Mouse (Mus musculus): ENCODE results near the gene Rsrp1.

Gene Rsrp1

DNA sequence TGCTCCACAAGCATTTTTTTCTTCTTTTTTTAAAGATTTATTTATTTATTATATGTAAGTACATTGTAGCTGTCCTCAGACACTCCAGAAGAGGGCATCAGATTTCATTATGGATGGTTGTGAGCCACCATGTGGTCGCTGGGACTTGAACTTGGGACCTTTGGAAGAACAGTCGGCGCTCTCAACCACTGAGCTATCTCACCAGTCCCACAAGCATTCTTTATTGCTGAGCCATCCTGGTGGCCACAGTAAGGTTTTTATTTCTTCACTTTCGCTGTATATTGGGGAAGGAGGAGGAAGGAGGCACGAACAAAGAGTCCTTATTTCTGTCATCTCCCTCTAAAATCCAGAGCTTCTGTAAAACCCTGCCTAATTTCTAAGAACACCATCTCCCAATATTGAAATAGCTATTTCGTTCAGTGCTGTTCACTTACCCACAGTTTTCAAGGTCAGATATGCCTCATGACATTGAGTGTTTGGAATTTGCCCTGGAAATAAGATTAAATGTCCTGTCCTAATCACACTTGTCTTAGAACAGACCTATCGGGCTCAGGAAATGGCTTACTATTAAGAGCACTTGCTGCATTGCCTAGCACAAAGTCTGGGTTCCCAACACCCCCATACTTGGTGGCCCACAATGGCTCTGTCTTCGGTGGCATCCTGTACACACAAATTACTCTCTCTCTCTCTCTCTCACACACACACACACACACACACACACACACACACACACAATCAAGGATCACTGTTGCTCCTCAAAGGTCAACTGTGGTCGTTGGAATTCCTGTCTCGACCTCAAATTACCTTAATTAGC lies 1.1 kb upstream of the Rsrp1 start:
- DNase-seq (ENCODE audit: low read depth) = no peak

DNA sequence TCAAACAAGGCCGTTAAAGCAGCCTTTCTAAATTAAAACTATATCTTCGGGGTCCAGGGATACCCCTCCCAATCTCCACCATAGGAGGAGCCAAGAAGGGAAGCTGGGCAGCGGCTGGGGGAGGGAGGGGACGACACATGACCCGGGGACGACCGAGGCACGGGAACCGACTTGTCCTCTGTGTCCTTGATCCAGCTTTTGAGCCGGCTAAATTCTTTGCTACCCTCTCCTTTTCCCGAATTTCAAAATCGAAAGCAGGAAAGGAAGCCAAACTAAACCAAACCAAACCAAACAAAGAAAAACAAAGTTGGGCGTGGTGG lies 507 bp upstream of the Rsrp1 start:
- peak; percentile 90 for DNase-seq (ENCODE audit: low read depth)

DNA sequence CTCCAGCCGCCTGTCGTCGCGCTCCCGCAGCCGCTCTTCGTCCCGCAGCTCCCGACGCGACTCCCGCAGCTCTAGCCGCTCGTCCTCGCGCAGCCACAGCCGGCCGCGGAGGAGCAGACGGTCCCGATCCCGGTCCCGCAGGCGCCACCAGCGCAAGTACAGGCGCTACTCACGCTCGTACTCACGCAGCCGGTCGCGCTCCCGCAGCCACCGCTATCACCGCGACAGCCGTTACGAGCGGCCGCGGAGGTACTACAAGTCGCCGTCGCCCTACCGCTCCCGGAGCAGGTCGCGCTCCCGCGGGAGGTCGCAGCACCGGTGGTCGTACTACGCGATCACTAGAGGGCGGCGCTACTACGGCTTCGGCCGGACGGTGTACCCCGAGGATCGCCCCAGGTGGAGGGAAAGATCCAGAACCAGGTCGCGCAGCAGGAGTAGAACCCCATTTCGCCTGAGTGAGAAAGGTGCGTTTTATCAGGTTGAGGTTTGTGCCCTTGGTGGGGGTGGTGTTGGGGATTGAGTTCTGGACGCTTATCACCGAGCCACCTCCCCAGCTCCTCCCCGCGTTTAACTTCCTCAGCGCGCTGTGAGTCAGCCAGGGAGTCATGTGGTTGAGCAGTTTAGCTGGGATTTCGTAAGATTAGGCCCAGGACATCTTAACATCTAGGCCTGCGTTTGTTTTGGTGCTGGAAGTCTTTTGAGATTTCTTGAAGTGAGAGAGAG lies 788 bp downstream of the Rsrp1 start:
- DNase-seq (ENCODE audit: low read depth) = peak; percentile 95

DNA sequence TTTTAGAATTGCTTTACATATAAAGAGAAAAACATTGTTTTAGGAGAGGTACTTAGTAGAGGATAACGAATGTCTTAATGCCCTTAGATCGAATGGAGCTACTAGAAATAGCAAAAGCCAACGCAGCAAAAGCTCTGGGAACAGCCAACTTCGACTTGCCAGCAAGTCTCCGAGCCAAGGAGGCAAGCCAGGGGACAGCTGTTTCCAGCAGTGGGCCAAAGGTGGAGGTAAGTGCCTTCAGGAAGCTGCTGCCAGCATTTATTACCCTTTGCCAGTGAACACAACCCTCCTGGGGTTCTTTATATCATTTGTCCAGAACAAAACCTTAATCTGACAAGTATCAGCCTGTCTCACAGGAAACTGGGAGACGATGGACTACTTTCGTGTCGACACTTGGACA lies 1.8 kb downstream of the Rsrp1 start:
- no peak for DNase-seq (ENCODE audit: low read depth)

DNA sequence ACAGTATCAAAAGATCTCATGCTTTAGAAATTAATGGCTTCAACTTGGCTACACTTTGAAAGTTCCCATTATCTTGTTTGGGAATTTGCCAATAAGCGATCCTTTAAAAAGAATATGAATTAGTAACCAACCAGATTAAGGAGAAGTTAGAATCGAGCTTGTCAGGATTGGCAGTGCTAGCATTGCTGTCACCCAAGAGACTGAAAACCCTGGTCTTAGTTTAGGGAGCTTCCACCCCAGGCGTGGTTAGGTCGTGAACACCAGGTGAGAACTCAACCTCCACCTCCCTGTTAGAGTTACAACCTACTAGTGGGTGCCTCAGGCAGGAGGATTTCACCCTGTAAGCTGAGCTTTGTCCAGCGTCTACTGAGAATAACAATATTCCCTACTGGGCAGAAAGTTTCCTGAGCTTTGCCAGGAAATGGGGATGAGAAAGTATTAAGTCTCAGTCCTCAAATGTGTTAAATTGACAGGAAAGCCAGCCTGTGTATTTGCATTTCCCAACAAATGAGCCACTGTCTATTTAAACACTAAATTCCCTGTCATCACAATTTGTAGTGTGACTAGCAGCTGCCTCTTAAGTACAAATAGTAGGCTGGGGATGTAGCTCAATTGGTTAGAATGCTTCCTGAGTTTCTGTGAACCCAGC lies 4.5 kb downstream of the Rsrp1 start:
- peak; percentile 49 for DNase-seq (ENCODE audit: low read depth)

DNA sequence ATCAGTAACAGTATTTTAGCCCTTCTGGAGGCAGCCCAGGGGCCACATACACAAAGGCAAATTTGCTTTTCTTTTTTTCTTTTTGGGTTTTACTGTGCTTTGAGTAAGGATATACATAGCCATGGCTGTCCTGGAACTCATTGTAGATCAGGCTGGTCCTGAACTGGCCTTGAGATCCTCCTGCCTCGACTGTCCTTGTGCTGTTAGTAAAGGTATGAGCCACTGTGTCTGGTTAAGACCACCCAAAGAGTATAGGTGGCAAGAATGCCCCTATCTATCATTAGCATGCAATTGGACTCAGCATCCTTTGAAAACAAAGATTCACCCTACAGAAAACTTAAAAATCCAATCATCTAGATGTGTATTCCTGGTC lies 5.1 kb downstream of the Rsrp1 start:
- no peak for DNase-seq (ENCODE audit: low read depth)

DNA sequence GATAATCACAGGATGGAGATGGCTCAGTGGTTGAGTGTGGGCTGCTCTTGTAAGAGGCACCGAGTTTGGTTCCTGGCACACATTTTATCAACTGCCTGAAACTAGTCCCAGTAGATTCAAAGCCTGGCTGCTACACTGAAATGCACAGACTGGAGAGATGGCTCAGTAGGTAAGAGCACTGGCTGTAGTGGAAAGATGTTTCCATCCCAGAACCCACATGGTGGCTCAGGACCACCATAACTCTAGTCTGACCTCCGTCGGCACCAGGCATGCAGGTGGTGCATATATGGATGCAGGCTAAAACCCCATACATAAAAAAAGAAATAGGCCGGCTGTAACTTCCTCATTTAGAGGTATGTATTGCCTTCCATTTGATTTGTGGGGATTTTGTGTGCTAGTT lies 6.1 kb downstream of the Rsrp1 start:
- DNase-seq (ENCODE audit: low read depth) = peak; percentile 57

DNA sequence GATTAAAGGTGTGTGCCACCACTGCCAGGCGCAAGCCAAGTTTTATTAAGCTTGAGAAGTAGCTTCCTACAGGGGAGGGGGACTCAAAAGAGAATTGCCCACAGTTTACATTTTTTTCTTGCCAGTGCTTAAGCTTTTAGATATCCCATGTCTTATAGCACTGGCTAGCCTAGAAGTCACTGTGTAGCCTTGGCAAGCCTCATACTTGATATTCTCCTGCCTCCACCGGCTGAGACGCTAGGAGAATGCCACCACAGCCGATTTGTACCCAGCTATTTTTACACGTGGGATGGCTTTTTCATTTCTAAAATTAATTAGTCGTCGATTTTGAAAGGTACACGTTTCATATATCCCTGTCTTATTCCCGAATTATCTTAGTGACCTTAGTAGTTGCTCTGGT lies 6.8 kb downstream of the Rsrp1 start:
- no peak for DNase-seq (ENCODE audit: low read depth)

DNA sequence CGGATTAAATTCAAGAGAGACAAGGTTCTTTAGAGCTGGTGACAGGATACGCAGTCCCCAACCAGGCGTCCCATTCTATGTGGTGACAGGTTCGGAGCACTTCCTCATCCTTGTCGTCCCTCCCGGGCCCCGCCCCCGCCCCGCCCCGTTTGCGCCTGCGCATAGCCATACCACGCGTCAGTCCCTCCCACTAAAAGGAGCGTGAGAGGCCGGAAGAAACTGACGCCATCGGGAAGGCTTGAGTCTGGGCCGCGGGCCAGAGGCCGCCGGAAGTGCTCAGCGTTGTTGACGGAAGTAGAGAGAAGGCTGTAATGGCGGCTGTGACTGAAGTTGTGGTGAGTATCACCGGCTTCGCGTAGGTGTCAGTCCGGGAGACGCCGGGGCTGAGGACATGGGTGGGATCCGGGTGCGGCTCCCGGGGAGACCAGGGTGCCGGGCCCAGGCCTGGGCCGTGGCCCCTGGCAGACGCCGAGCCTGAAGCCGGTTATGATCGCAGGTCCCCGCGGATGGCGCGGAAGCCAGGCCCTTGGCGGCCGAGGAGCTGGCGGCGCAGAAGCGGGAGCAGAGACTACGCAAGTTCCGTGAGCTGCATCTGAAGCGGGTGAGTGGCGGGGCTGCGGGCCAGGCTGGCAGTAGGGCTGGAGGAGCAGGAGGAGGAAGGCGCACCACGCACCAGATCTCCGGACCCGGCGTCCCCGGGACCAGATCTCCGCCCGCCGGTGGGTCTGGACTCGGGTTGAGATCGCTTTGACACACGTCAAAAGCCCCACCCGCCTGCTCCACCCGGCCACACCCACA lies 7.5 kb downstream of the Rsrp1 start, which contains the start of gene Syf2:
Gene Syf2 (plus strand): TSS at position 215 of the 798 bp plus-strand sequence.
- DNase-seq (ENCODE audit: low read depth) = peak; percentile 99

DNA sequence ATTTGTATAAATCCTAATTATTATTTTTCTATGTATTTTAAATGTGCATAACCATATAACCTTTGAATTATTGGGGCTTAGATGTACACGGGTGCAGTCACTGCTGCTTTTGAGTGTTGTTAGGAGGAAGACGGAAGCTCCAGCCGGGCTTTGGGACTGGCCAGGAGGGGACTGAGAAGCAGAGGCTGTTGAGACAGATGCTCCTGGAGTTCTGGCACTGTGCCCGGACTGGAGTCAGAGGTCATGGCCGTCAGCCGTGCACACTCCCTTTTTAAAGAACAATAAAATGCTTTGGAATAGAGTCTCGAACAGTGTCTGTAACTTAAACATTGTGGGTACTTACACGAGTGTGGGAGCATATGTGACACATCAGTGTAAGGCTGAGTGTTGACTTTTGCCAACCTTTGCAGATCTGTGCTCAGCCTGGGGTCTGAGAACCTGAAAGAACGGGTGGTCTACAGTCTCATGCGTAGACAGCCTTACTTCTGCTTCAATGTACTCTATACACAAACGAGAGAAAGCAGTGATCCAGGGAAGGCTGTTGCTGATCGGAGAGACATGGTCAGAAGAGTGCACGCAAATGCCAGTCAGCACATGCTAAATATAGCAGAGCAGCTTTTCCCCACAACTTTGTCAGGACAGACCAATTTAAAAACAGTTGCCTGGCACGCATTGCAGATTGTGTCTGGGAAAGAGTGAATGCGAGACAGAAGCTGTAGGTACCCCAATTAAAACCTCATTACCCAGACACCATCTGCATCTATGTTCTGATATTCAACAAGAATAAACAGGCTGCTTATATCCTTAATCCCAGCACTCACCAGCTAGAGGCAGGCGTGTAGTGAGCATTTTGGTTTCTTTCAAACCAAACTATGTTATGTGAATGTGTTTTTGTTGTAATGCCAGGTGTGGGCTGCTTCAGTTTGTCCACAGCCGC lies 14.1 kb downstream of the Rsrp1 start:
- no peak for DNase-seq (ENCODE audit: low read depth)

DNA sequence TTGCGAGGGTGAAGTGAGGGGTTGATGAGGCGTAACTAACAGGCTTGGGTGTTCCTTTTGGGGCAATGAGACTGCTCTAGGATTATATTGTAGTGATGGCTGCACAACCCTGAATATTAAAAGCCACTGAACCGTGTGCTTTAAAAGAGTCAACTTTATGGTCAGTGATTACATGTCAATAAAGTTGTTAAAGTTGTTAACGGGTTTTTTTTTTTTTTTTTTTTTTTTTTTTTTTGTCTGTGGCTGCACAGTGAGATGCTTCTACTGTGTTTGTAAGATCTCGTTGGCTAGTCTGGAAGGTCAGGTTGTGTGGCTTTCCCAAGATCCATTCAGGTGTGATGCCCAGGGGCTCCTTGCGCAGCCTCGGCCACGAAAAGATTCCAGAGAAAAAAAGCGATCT lies 16.5 kb downstream of the Rsrp1 start:
- DNase-seq (ENCODE audit: low read depth) = no peak

DNA sequence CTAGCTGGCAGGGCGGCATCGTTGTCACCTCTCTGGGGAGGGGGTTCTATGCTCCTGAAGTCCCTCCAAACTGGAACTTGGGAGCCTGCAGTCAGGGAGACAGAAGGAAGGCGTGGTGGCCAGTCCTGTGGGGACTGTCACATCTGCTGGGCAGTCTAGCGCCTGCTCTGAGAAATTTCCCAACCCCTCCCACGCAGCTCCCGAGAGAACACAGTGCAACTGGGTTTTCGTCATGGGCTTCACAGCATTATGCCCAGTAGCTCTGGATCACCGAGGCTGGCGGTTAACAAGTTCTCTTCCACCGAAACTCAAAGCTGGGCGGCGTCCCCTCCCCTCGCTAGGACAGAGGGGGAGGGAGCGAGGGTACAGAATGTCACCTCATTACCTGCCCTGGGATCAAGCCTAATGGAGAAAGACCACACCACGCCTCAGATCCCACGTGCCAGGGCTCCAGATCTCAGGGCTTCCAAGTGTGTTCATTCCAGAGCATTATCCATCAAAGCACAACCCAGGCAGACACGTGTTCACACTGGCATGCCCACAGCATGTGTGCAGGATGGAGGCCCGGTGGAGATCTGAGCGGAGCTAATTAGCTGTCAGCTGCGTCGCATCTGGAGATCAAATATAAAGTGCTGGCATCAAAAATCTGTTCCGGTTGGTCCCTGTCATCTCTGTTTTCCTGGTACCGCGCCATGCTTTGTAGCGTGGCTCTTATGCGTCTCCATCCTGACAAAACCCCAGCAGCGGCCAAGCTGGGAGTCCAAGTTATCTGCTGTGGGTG lies 20.6 kb downstream of the Rsrp1 start:
- DNase-seq (ENCODE audit: low read depth) = no peak

DNA sequence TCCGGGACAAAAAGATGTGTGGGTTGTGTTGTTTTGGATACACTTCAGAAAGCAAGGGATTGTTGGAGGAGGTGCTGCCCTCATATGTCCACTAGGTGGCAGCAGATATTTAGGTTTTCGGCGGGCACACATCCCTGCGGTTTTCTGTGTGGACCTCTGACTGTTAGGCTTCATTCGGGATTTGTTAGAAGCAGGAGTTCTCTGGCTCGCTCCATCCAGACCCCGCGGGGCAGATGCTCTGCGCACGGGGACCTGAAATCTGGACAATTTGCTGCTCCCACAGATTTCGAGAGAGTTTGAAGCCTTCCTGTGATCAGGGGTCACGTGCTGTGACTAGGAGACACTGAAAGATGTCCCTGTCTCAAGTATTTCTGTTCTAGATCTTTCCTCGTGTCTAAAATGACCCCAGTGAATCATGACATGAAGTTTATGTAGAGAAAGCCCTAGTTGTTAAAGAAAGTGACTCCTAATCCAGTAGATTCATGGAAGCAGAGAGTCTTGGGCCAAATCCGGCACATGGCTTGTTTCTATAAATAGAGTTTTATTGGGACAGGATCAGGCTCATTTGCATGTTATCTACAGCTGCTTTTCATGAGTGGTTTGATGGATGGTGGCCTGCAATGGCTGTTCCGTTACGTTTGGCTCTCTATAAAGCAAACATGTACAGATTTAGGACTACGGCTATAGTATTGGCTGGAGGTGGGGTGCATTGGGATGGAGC lies 22.8 kb downstream of the Rsrp1 start:
- DNase-seq (ENCODE audit: low read depth) = peak; percentile 84

DNA sequence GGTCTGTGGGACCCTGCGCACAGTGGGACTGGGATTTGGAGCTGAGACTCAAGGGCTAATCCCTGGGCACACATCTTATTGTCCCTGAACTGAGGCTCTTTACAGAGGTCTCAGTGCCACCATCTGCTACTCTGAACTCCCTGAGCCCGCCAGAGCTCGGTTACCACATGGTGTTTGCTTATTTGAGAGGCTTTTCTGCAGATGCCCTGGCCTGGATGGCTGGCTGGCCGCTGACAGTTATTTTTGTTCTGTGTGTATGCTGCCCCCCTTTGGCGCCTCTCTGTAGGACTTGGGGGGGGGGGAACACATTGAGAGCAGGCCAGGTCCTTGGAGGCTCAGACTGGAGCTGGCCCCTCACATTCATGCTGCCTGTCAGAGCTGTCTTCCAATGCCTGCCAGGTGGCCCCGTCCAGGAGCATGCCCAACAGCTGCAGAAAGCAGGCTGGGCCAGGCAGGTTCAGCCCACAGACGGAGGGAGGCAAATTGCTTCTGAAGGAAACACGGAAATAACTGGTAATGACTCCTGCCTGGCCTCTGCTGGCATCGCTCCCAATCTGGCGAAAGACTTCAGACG lies 27.2 kb downstream of the Rsrp1 start:
- DNase-seq (ENCODE audit: low read depth) = peak; percentile 86

DNA sequence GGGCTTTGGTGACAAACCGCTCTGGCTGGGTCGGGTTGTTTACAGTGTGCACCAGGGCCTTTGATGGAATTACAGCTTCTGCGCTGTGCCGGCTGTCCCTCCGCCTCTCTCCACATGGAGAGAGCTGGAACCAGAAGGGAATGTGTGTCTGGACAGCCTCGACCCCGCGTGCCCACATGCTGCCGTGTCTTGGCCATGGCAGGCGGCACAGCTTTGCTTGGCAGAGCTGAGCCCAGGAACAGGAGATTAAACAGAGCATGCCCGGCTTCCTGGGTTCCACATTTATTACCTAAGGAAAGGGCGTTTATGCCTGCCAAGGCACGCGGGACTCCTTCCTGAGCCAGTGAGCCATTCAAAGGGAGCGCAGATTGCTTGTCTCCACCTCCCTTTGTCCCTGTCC lies 31.1 kb downstream of the Rsrp1 start:
- DNase-seq (ENCODE audit: low read depth) = no peak

DNA sequence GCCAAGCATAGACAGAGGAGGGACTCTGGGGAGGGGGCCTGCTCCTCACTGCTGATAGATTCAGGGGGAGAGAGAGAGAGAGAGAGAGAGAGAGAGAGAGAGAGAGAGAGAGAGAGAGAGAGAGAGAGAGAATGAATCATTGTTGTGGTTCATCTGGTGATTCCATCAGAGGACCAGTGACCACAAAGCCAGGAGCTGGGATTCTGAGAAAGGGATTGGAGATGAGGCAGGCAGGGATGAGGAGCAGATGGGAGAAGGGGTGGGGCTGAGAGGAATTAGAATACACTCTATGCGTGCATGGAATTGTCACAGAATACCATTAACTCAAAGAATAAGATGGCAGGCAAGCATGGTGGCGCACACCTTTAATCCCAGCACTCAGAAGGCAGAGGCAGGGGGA lies 31.8 kb downstream of the Rsrp1 start:
- no peak for DNase-seq (ENCODE audit: low read depth)

DNA sequence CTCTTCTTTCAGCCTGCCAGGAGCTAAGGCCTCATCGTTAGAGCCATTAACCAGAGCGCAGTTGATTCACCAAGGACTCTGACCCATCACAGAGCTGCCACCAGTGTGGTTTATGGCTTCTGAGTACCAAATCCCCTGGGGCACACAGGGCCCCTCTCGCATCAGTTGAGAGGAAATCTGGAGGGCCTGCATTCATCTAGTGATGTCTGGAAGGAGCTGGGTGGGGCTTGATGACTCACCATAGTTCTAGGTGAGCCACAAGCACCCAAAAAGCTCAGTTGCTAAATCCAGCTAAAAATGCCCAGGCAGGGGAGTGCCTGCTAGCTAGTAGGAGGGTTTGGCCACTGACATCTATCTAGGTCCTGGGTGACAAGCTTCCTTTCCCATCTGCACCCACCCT lies 32.5 kb downstream of the Rsrp1 start:
- DNase-seq (ENCODE audit: low read depth) = peak; percentile 81

DNA sequence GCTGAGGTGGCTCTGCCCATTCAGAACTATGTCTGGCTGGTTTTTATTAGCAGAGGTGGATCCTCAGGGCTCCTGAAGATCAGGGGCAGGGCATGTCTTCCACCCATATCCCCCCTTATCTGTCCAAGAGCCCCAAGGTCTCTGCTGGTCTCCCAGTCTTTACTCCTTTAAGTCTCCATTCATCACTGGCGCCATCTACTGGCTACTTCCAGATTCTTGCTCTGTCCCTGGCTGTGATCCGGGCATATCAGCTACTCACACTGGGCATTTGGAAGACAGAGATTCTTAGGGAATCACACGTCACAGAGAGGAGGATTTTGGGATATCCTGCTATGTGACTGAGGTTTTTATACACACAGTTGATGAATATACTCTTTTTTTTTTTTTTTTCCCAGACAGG lies 32.9 kb downstream of the Rsrp1 start:
- peak; percentile 85 for DNase-seq (ENCODE audit: low read depth)

DNA sequence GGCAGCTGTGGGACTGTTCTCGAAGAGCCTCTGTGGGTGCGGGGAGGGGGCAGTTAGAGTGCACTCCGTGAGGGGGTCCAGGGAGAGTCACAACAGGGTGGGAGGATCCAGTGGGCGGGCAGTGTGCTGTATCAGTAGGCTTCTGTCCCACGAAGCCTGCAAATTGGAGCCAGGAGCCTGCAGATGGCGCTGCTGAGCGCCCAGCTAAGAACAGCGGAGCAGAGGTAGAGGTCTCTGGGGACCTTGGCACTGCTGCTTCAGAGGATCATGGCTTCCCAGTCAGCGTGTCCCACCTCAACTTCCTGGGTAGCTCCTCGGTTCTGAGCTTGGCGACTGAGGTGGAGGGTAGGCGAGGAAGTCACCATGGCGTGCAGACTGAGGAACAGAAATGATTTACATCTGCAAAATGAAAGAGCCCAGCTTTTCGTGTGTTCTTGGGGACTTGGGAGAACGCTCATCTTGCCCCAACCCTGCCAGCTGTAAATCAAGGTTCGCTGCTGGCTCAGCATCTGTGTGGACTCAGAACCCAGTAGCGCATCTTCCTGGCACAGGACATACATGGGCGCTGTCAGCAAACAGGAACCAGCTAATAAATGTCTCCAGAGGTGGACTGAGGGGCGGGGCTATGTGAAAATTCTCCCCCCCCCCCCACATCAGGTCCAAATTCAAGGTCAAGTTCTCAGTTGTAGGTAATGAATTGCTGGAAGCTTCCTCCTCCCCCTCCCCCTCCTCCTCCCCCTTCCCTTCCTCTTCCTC lies 39.8 kb downstream of the Rsrp1 start:
- DNase-seq (ENCODE audit: low read depth) = peak; percentile 81
